17 mouse cellular contexts compared by ENCODE assay signal in the genomic region with DNA sequence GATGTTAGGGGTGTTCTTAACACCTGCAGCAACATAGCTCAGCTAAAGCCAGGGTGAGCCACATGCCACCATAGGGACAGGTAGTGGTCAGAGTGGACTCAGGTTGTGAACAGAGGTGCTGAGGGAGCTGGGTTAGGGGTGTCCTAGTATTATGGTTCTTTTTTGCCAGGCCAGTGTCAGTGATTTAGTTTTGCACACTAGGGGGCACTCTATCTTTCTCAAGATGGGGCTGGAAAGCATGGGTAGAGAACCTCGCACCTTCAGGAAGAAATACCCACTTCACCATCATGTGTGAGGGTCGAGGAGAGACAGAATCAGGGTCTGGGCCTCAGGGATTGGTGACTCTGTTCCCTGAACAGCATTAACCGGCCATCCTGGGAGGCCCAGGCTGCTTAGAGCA. TPM values are rescaled to one million over a fixed set of nuclear protein-coding genes. Genes with fewer than 3 reads are reported as not detected.
A peak's percentile ranks its signal among the peaks of the same experiment; 100 is the strongest.
DNase-seq lines count a peak whose midpoint lies in the region; ATAC-seq and TF ChIP-seq lines count a peak whose summit lies in the region.
"Had no signal": no experiment of that assay in that cellular context is flagged by ENCODE, and none has a peak within 500 bp of the region (broad histone marks: within the 10 kb centered on the region; RNA-seq: fewer than 3 reads in every experiment).

No protein-coding gene starts in this region.

- no peak for TF ChIP-seq EP300 in heart, adult 2 months (IDR thresholded peaks at IDR 0.05; ENCODE audit: insufficient read depth, low read depth, low read length)

- no peaks in the 10 kb centered on the region for H3K27me3 ChIP-seq in heart, adult 2 months (ENCODE audit: control insufficient read depth, insufficient read depth, low read length)
- no peaks in the 10 kb centered on the region for H3K27me3 ChIP-seq in lung, embryonic 14.5 days (ENCODE audit: insufficient read depth, low read length)
- H3K27me3 ChIP-seq: liver, embryonic 15.5 days; neural tube, embryonic 12.5 days had no signal

- intact Hi-C loops in heart, adult 2 months (cut with DNase I), result no loop called here
- intact Hi-C loops in heart, postnatal 25 days (cut with DNase I), result loop anchor here (2.0 kb wide), 1 partner anchor 23 kb away; the partner anchor contains the start of gene Gtse1

- no peak for ATAC-seq in lung, embryonic 14.5 days (ENCODE audit: insufficient read depth)
- ATAC-seq in granulocyte monocyte progenitor cell, adult 5-6 weeks (replicated peaks; ENCODE audit: poor library complexity, severe bottlenecking), result no peak

- peak; percentile 56 for TF ChIP-seq CTCF in heart, adult 2 months (IDR thresholded peaks at IDR 0.05)
- TF ChIP-seq CTCF in lung, embryonic 14.5 days (IDR thresholded peaks at IDR 0.05; ENCODE audit: low read depth), result peak; percentile 32; the same call in 1 of the 2 replicates
- TF ChIP-seq CTCF in cortical plate, adult 2 months (IDR thresholded peaks at IDR 0.05; ENCODE audit: extremely low read depth, insufficient read depth, low read length), result peak; percentile 23

- no peak overlapping the region for H3K9ac ChIP-seq in heart, adult 2 months (ENCODE audit: low read depth, low read length)
- no peak overlapping the region for H3K9ac ChIP-seq in lung, embryonic 14.5 days
- H3K9ac ChIP-seq: hindbrain, embryonic 14.5 days; liver, embryonic 15.5 days; neural tube, embryonic 12.5 days had no signal

- no peak overlapping the region for H3K4me3 ChIP-seq in heart, adult 2 months
- H3K4me3 ChIP-seq in lung, embryonic 14.5 days (ENCODE audit: low read depth, low read length), result no peak overlapping the region
- H3K4me3 ChIP-seq in cortical plate, adult 2 months (ENCODE audit: insufficient read depth, low read length), result no peak overlapping the region
- H3K4me3 ChIP-seq: erythroblast, embryonic 14.5 days; liver, embryonic 15.5 days; midbrain, embryonic 10.5 days; neural tube, embryonic 12.5 days had no signal

- no peak overlapping the region for H3K27ac ChIP-seq in heart, adult 2 months
- H3K27ac ChIP-seq in lung, embryonic 14.5 days (ENCODE audit: low read depth), result no peak overlapping the region
- no peak overlapping the region for H3K27ac ChIP-seq in cortical plate, adult 2 months (ENCODE audit: insufficient read depth, low read length)
- H3K27ac ChIP-seq: hindbrain, embryonic 14.5 days; liver, embryonic 15.5 days; midbrain, embryonic 10.5 days; neural tube, embryonic 12.5 days had no signal

- H3K4me1 ChIP-seq in heart, adult 2 months (ENCODE audit: control insufficient read depth, insufficient read depth, low read length), result peaks cover 1% of the 10 kb centered on the region; the same call in 1 of the 2 replicates
- no peaks in the 10 kb centered on the region for H3K4me1 ChIP-seq in lung, embryonic 14.5 days (ENCODE audit: insufficient read depth)
- peaks cover 3% of the 10 kb centered on the region for H3K4me1 ChIP-seq in cortical plate, adult 2 months (ENCODE audit: control insufficient read depth, insufficient read depth, low read length)

- DNase-seq in heart, adult 2 months, result no peak
- DNase-seq in heart, postnatal 25 days (ENCODE audit: low spot score), result no peak
- DNase-seq in lung, embryonic 14.5 days, result no peak
- no peak for DNase-seq in lung, postnatal 10 days
- DNase-seq in CD4-positive helper T cell, adult 2 months (ENCODE audit: low read depth, low spot score), result peak; percentile 17
- no peak for DNase-seq in ovary, adult 18-20 months (ENCODE audit: low spot score)
- DNase-seq: adrenal gland, adult 2 months; kidney, postnatal 4 days; right cerebral cortex, adult 18-20 months had no signal

- H3K4me2 ChIP-seq in lung, embryonic 14.5 days, result no peak overlapping the region
- H3K4me2 ChIP-seq: heart, embryonic 11.5 days; hindbrain, embryonic 14.5 days; liver, embryonic 15.5 days; neural tube, embryonic 12.5 days had no signal

- WGBS in heart, adult 2 months, result 57% methylated on average over 3 of the region's 3 CpGs
- 47% methylated on average over 3 of the region's 3 CpGs for WGBS in lung, embryonic 14.5 days

- no peaks in the 10 kb centered on the region for H3K79me2 ChIP-seq in heart, adult 2 months (replicated peaks; ENCODE audit: control insufficient read depth, insufficient read depth, low read length)

- no peak for TF ChIP-seq POLR2A in heart, adult 2 months (IDR thresholded peaks at IDR 0.05; ENCODE audit: insufficient read depth, low read depth, low read length)
- no peak for TF ChIP-seq POLR2A in cortical plate, adult 2 months (IDR thresholded peaks at IDR 0.05; ENCODE audit: extremely low read depth, insufficient read depth, low read length)

- H3K9me3 ChIP-seq in lung, embryonic 14.5 days (ENCODE audit: low read depth, low read length), result no peaks in the 10 kb centered on the region
- H3K9me3 ChIP-seq: liver, embryonic 15.5 days; neural tube, embryonic 12.5 days had no signal

- no peaks in the 10 kb centered on the region for H3K36me3 ChIP-seq in heart, adult 2 months (ENCODE audit: control insufficient read depth, insufficient read depth, low read length)
- H3K36me3 ChIP-seq in lung, embryonic 14.5 days (ENCODE audit: insufficient read depth), result no peaks in the 10 kb centered on the region
- H3K36me3 ChIP-seq: liver, embryonic 15.5 days; midbrain, embryonic 10.5 days; neural tube, embryonic 12.5 days had no signal

RNA-seq across cellular contexts. Expression of gene Ttc38, which starts 3.2 kb away (rescaled TPM):
- total RNA-seq in heart, adult 2 months (2021), result 10 to 100 TPM; 15.3 to 21.1 TPM
- 6.8 and 10.6 TPM in 2 replicates for polyA plus RNA-seq in heart, adult 2 months (2012; rRNA removed)
- total RNA-seq in heart, postnatal 25 days (2021), result 10 to 100 TPM; 14.8 to 16.5 TPM
- 3.4 and 4.1 TPM in 2 replicates for polyA plus RNA-seq in lung, embryonic 14.5 days (2014; fragmentation: Nextera tagmentation; extraction: Ambion mirVana)
- polyA plus RNA-seq in cortical plate, adult 2 months (2012; rRNA removed), result 4.9 and 5.8 TPM in 2 replicates
- total RNA-seq in granulocyte monocyte progenitor cell, adult 5-6 weeks (2014; fragmentation: Nextera tagmentation), result 2.9 and 9.4 TPM in 2 replicates
- total RNA-seq in granulocyte monocyte progenitor cell, adult 5-6 weeks (2017), result 3.1 and 5.0 TPM in 2 replicates

RNA-seq across cellular contexts. Expression of gene Pkdrej, which starts 13.8 kb away (rescaled TPM):
- 1 to 10 TPM; 3.9 to 4.2 TPM for total RNA-seq in heart, adult 2 months (2021)
- 1.8 and 3.0 TPM in 2 replicates for polyA plus RNA-seq in heart, adult 2 months (2012; rRNA removed)
- 1 to 10 TPM; 2.6 to 2.7 TPM for total RNA-seq in heart, postnatal 25 days (2021)
- polyA plus RNA-seq in lung, embryonic 14.5 days (2014; fragmentation: Nextera tagmentation; extraction: Ambion mirVana), result 0.20 and 0.24 TPM in 2 replicates
- polyA plus RNA-seq in cortical plate, adult 2 months (2012; rRNA removed), result 0.63 and 0.83 TPM in 2 replicates
- not detected in 2 replicates for total RNA-seq in granulocyte monocyte progenitor cell, adult 5-6 weeks (2014; fragmentation: Nextera tagmentation)
- total RNA-seq in granulocyte monocyte progenitor cell, adult 5-6 weeks (2017), result not detected in 2 replicates
- polyA plus RNA-seq: erythroblast, embryonic 14.5 days; midbrain, embryonic 10.5 days had no signal

RNA-seq across cellular contexts. Expression of gene Cdpf1, which starts 23.8 kb away (rescaled TPM):
- total RNA-seq in heart, adult 2 months (2021), result 10 to 100 TPM; 31.6 to 37.3 TPM
- polyA plus RNA-seq in heart, adult 2 months (2012; rRNA removed), result 36.4 and 42.6 TPM in 2 replicates
- total RNA-seq in heart, postnatal 25 days (2021), result 10 to 100 TPM; 29.6 to 31.8 TPM
- 26.8 and 31.2 TPM in 2 replicates for polyA plus RNA-seq in lung, embryonic 14.5 days (2014; fragmentation: Nextera tagmentation; extraction: Ambion mirVana)
- 23.6 and 27.2 TPM in 2 replicates for polyA plus RNA-seq in cortical plate, adult 2 months (2012; rRNA removed)
- 13.5 and 17.1 TPM in 2 replicates for total RNA-seq in granulocyte monocyte progenitor cell, adult 5-6 weeks (2014; fragmentation: Nextera tagmentation)
- total RNA-seq in granulocyte monocyte progenitor cell, adult 5-6 weeks (2017), result 10.8 and 11.1 TPM in 2 replicates

RNA-seq across cellular contexts. Expression of gene Gtse1, which starts 24.2 kb away (rescaled TPM):
- total RNA-seq in heart, adult 2 months (2021), result under 1 TPM; 0.21 to 0.41 TPM
- polyA plus RNA-seq in heart, adult 2 months (2012; rRNA removed), result 0.53 and 0.61 TPM in 2 replicates
- total RNA-seq in heart, postnatal 25 days (2021), result under 1 TPM; 0.34 to 0.39 TPM
- 35.4 and 36.2 TPM in 2 replicates for polyA plus RNA-seq in lung, embryonic 14.5 days (2014; fragmentation: Nextera tagmentation; extraction: Ambion mirVana)
- polyA plus RNA-seq in cortical plate, adult 2 months (2012; rRNA removed), result 0.64 and 1.0 TPM in 2 replicates
- 7.9 and 13.6 TPM in 2 replicates for total RNA-seq in granulocyte monocyte progenitor cell, adult 5-6 weeks (2014; fragmentation: Nextera tagmentation)
- total RNA-seq in granulocyte monocyte progenitor cell, adult 5-6 weeks (2017), result 19.5 and 20.0 TPM in 2 replicates

RNA-seq across cellular contexts. Expression of gene Trmu, which starts 43.8 kb away (rescaled TPM):
- 10 to 100 TPM; 15.7 to 15.9 TPM for total RNA-seq in heart, adult 2 months (2021)
- polyA plus RNA-seq in heart, adult 2 months (2012; rRNA removed), result 23.5 and 27.8 TPM in 2 replicates
- 10 to 100 TPM; 16.4 to 20.7 TPM for total RNA-seq in heart, postnatal 25 days (2021)
- polyA plus RNA-seq in lung, embryonic 14.5 days (2014; fragmentation: Nextera tagmentation; extraction: Ambion mirVana), result 30.2 and 36.9 TPM in 2 replicates
- 51.1 and 58.5 TPM in 2 replicates for polyA plus RNA-seq in cortical plate, adult 2 months (2012; rRNA removed)
- 17.2 and 32.2 TPM in 2 replicates for total RNA-seq in granulocyte monocyte progenitor cell, adult 5-6 weeks (2014; fragmentation: Nextera tagmentation)
- 22.3 and 28.7 TPM in 2 replicates for total RNA-seq in granulocyte monocyte progenitor cell, adult 5-6 weeks (2017)
